Mouse (Mus musculus) cerebellum, adult 2 months (tissue): ENCODE measurements around the gene Sbk3. TPM values are rescaled to one million over a fixed set of nuclear protein-coding genes. Genes with fewer than 3 reads are reported as not detected.

ENCODE experiments used
- DNase-seq, 2 experiments: peaks; one replicate each; pipeline ENCODE4 v3.0.0; 2021
- H3K27ac ChIP-seq: fragments of 200-500 bp; 2 replicates; pipeline ENCODE4 v1.5.1; 2012; ENCODE audit warnings: low read length, control low read depth, inconsistent platforms; ENCODE audit not compliant: insufficient read depth
- H3K27me3 ChIP-seq: fragments of 200-500 bp; 2 replicates; pipeline ENCODE4 v1.6.1; 2012; ENCODE audit warnings: inconsistent platforms, mild to moderate bottlenecking, low read length, moderate library complexity; ENCODE audit not compliant: control insufficient read depth, insufficient read depth
- H3K4me1 ChIP-seq: fragments of 200-500 bp; 2 replicates; pipeline ENCODE4 v1.6.1; 2011; ENCODE audit warnings: low read length; ENCODE audit not compliant: control insufficient read depth, insufficient read depth
- H3K4me3 ChIP-seq: fragments of 200-500 bp; replicated peaks from 2 replicates; pipeline ENCODE3; 2011; ENCODE audit warnings: mild to moderate bottlenecking, low read depth, low read length, control low read depth; ENCODE audit not compliant: insufficient read depth
- CTCF ChIP-seq: fragments of 200-500 bp; IDR thresholded peaks from 2 replicates; pipeline ENCODE4 v1.5.1; 2011; ENCODE audit warnings: low read depth, mild to moderate bottlenecking, control low read depth, low read length, moderate library complexity, borderline replicate concordance; ENCODE audit not compliant: insufficient read depth
- POLR2A ChIP-seq: fragments of 200-500 bp; IDR thresholded peaks from 2 replicates; pipeline ENCODE4 v1.6.1; 2011; ENCODE audit warnings: low read length, control low read depth, borderline replicate concordance; ENCODE audit not compliant: insufficient read depth
- WGBS: fragments of 180-500 bp; shearing (Covaris S2); methylation state at CpG from one replicate; pipeline ENCODE4 v1.1.7; 2018; 5-methylcytosine and 5-hydroxymethylcytosine counted together
- polyA plus RNA-seq: library from polyadenylated mRNA; depleted of rRNA; stranded (reverse); fragments of >200 nt; gene quantifications from 2 replicates; pipeline ENCODE4 v1.2.3, GENCODE M21; 2012

Sbk3 gene
- polyA plus RNA-seq, 1 experiment: 2.6 TPM

GRCm38 (mm10) chr7:4996003-4996895, 25.3 kb upstream of the Sbk3 start, which contains the start of gene Zfp579:
Gene Zfp579, minus strand, starts transcription at chr7:4996158.
- peak within 1 kb of the TSS; percentile 85 for H3K4me3 ChIP-seq
- 3% methylated on average over 21 of the region's 26 CpGs for WGBS
- TF ChIP-seq CTCF: no peak
- TF ChIP-seq POLR2A: peak; percentile 83

GRCm38 (mm10) chr7:4995268-4996002, 24.5 kb upstream of the Sbk3 start:
- WGBS: 4% methylated on average over 19 of the region's 19 CpGs
- no peak for DNase-seq
- H3K4me1 ChIP-seq: peaks cover 3% of the 10 kb centered on the region
- H3K27ac ChIP-seq: peak overlapping the region; percentile 60
- no peaks in the 10 kb centered on the region for H3K27me3 ChIP-seq
- H3K4me3 ChIP-seq: peak overlapping the region; percentile 85
- TF ChIP-seq CTCF (no peak), POLR2A (no peak)

More at GRCm38 (mm10) chr7:4996003-4996895, 25.3 kb upstream of the Sbk3 start, which contains the start of gene Zfp579:
- DNase-seq: peak; percentile 95 to 98
- peaks cover 3% of the 10 kb centered on the region for H3K4me1 ChIP-seq
- no peaks in the 10 kb centered on the region for H3K27me3 ChIP-seq
- peak within 1 kb of the TSS; percentile 60 for H3K27ac ChIP-seq

DNA sequence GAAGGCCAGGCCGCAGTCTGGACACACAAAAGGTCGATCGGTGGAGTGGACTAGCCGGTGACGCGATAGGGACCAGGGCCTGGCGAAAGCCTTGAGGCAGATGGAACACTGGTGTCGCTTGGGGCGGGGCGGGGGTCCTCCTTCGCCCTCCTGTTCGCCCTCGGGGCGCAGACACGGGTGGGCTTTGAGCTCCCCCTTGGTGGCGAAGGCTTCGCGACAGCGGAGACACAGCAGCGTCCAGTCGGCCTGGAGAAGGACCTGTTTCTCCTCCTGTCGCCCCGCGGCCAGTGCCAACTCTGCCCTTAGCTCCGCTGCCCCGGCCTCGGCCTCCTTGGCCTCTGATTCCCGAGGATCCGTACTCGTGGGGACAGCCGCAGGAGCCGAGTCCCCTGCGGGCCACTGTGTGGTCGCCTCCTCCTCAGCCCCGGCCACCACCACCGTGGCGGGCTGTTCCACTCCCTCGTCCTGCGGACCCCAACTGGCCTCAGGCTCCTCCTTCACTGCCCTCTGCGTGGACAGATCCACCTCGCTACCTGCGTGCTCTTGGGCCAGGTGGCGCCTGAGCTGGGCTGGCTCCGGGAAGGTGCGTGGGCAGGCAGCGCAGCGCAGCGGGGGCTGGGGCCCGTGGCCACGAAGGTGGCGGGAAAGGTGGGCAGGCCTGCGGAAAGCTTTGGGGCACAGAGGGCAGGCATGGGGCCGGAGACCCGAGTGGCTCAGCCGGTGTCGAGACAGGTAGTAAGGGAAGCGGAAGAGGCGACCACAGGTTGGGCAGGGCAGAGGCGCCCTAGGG, 23.2 kb upstream of the Sbk3 start:
- peak; percentile 59 to 64 for DNase-seq
- 55% methylated on average over 59 of the region's 59 CpGs for WGBS
- H3K27me3 ChIP-seq: no peaks in the 10 kb centered on the region
- H3K4me1 ChIP-seq: peaks cover 3% of the 10 kb centered on the region
- peak overlapping the region; percentile 85 for H3K4me3 ChIP-seq
- H3K27ac ChIP-seq: peak overlapping the region; percentile 41
- TF ChIP-seq POLR2A: no peak
- no peak for TF ChIP-seq CTCF

DNA sequence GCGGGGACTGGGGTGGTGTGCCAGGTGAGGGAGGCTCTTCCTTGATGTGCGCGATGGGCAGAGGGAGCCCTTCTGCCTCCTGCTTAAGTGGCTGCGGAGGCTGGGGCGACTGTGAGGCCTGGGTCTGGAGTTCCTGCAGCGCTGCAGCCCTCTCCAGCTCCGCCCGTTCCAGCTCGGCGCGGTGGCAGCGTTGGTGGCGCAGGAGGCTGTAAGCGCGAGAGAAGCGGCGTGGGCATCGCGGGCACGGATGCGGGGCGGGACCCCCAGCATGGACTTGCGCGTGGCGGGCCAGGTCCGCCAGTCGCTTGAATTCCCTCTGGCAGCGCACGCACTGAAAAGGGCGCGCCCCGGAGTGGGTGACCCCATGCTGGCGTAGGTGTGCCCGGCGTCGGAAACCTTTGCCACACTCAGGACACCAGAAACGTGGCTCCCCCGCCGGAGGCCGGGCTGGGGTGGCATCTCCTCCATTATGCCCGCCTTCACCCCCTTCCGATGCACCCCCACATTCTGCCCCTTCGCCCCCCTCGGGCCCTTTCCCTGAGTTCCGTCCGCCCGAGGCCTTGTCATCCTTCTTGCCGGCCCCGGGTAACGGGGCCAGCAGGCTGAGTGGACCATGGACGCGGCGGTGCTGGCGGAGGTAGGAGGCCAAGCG, 22.5 kb upstream of the Sbk3 start:
- H3K27ac ChIP-seq: peak overlapping the region; percentile 41
- WGBS: 53% methylated on average over 55 of the region's 55 CpGs
- TF ChIP-seq CTCF (no peak), POLR2A (no peak)
- H3K4me1 ChIP-seq: peaks cover 3% of the 10 kb centered on the region
- H3K4me3 ChIP-seq: peak overlapping the region; percentile 85
- DNase-seq: peak; percentile 35 to 38
- H3K27me3 ChIP-seq: no peaks in the 10 kb centered on the region

DNA sequence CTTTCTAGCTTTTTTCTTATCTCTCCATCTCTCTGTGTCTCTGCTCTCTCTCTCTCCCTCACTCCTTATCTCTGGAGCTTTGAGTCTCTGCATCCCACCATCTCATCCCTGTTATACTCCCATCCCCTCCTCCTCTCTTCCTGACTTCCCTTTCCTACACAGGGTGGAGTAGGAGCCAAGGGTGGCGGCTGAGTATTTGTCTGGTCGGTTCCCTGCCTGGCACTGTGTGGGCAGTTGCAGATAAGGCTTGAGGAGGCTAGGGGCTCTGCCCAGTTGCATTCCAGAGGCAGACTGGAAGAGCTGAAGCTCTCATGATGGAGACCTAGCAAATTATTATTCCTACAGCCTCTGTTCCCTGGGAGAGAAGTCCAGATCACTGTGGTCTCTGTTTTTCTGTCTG, 17.3 kb upstream of the Sbk3 start:
- WGBS: 46% methylated on average over 2 of the region's 2 CpGs

GRCm38 (mm10) chr7:4976832-4977231, 5.9 kb upstream of the Sbk3 start:
- H3K27me3 ChIP-seq: no peaks in the 10 kb centered on the region
- no peak overlapping the region for H3K27ac ChIP-seq
- no peak for TF ChIP-seq POLR2A
- TF ChIP-seq CTCF: peak; percentile 8; the same call in 1 of the 2 replicates
- H3K4me1 ChIP-seq: no peaks in the 10 kb centered on the region
- DNase-seq: no peak
- WGBS: 93% methylated on average over 7 of the region's 7 CpGs
- no peak overlapping the region for H3K4me3 ChIP-seq

More for the DNA sequence above, 17.3 kb upstream of the Sbk3 start:
- TF ChIP-seq POLR2A (no peak), CTCF (no peak)
- Histone ChIP-seq H3K4me1 (peaks cover 3% of the 10 kb centered on the region), H3K27me3 (no peaks in the 10 kb centered on the region), H3K27ac (no peak overlapping the region), H3K4me3 (no peak overlapping the region)
- no peak for DNase-seq

DNA sequence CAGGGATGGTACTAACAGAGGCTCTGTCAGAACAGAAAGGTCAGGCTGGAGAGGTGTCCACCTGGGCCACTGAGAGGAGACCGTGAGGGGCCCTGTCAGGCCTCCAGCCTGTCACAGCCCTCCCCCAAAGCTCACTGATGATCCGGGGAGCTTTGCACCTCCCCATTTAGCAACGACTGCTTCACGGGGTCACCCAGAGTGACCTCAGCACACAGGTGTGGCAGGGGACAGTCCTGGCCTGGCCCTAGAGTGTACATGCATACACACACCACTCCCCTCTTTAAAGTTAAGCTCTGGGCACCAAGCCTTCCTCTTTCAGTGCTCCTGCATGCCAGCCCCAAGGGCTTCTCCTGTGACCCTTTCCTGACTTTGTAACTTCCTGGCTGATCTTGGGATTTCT, 4.5 kb upstream of the Sbk3 start:
- Histone ChIP-seq H3K27me3 (no peaks in the 10 kb centered on the region), H3K4me3 (no peak overlapping the region), H3K4me1 (no peaks in the 10 kb centered on the region), H3K27ac (no peak overlapping the region)
- no peak for TF ChIP-seq POLR2A
- no peak for TF ChIP-seq CTCF
- 64% methylated on average over 4 of the region's 4 CpGs for WGBS
- no peak for DNase-seq
